Mouse (Mus musculus) ovary, postnatal 14 days (tissue): ENCODE measurements at regions not wholly inside any gene's neighbourhood (a gene's known extent, or its start where the extent isn't known, plus 50 kb on each side); places are given as distances from the start of the nearest gene placed in this dataset.

ENCODE experiments used
- DNase-seq: peaks from one replicate; pipeline ENCODE4 v3.0.0; 2022; ENCODE audit warnings: low spot score

- DNase-seq, result no peak
Measured at GRCm38 (mm10) chr6:51279491-51279890, 153.0 kb upstream of the Nfe2l3 start.

- no peak for DNase-seq
Measured at GRCm38 (mm10) chr6:51280231-51280630, 152.2 kb upstream of the Nfe2l3 start.

- no peak for DNase-seq
Measured at GRCm38 (mm10) chr6:51283916-51284706, 148.4 kb upstream of the Nfe2l3 start.

- DNase-seq, result no peak
Measured at GRCm38 (mm10) chr6:51284881-51285280, 147.6 kb upstream of the Nfe2l3 start.

GRCm38 (mm10) chr6:51286836-51287235 is 145.6 kb upstream of the Nfe2l3 start:
- DNase-seq, result no peak

- DNase-seq, result no peak
Measured at GRCm38 (mm10) chr6:51287383-51287782, 145.1 kb upstream of the Nfe2l3 start.

- no peak for DNase-seq
Measured at GRCm38 (mm10) chr6:51287807-51288206, 144.7 kb upstream of the Nfe2l3 start.

- no peak for DNase-seq
Measured at GRCm38 (mm10) chr6:51288306-51289066, 144.0 kb upstream of the Nfe2l3 start.

- no peak for DNase-seq
Measured at GRCm38 (mm10) chr6:51289067-51289725, 143.3 kb upstream of the Nfe2l3 start.

GRCm38 (mm10) chr6:51300694-51301417 is 131.6 kb upstream of the Nfe2l3 start:
- no peak for DNase-seq

- no peak for DNase-seq
Measured at GRCm38 (mm10) chr6:51301831-51302230, 130.6 kb upstream of the Nfe2l3 start.

- DNase-seq, result no peak
Measured at GRCm38 (mm10) chr6:51302240-51302639, 130.2 kb upstream of the Nfe2l3 start.

GRCm38 (mm10) chr6:51318341-51318740 is 114.1 kb upstream of the Nfe2l3 start:
- no peak for DNase-seq

- no peak for DNase-seq
Measured at GRCm38 (mm10) chr6:51320019-51320418, 112.5 kb upstream of the Nfe2l3 start.

GRCm38 (mm10) chr6:51320676-51321419 is 111.6 kb upstream of the Nfe2l3 start:
- no peak for DNase-seq

GRCm38 (mm10) chr6:51326103-51326829 is 106.2 kb upstream of the Nfe2l3 start:
- no peak for DNase-seq

- no peak for DNase-seq
Measured at GRCm38 (mm10) chr6:51329070-51329995, 103.1 kb upstream of the Nfe2l3 start.

GRCm38 (mm10) chr6:51330069-51330706 is 102.3 kb upstream of the Nfe2l3 start:
- DNase-seq, result no peak

- peak; percentile 33 for DNase-seq
Measured at GRCm38 (mm10) chr6:51332841-51333240, 99.6 kb upstream of the Nfe2l3 start.
